Mouse (Mus musculus) hindbrain, postnatal 0 days (tissue): ENCODE results near the gene Apbb2. TPM values are rescaled to one million over a fixed set of nuclear protein-coding genes. Genes with fewer than 3 reads are reported as not detected.

Source experiments
- ATAC-seq: fragments of 200-750 bp; cut with Nextera tagmentation; 2 replicates; pipeline ENCODE4 v1.8.0; 2017; ENCODE audit warnings: mild to moderate bottlenecking, moderate TSS enrichment, moderate library complexity
- DNase-seq: peaks from one replicate; pipeline ENCODE4 v3.0.0-alpha.2; 2015; ENCODE audit warnings: low spot score
- H3K27ac ChIP-seq: fragments of 300-500 bp; sonication (generic); 2 replicates; pipeline ENCODE4 v1.5.1; 2014; ENCODE audit warnings: mild to moderate bottlenecking
- H3K27me3 ChIP-seq: fragments of 300-500 bp; sonication (generic); 2 replicates; pipeline ENCODE4 v1.6.1; 2014; ENCODE audit warnings: low read length, mixed read lengths; ENCODE audit not compliant: insufficient read depth
- H3K36me3 ChIP-seq: fragments of 300-500 bp; sonication (generic); 2 replicates; pipeline ENCODE4 v1.6.1; 2014; ENCODE audit warnings: low read length, mixed read lengths; ENCODE audit not compliant: insufficient read depth
- H3K4me1 ChIP-seq: fragments of 300-500 bp; sonication (generic); 2 replicates; pipeline ENCODE4 v1.6.1; 2014; ENCODE audit warnings: antibody characterized with exemption, low read length, mixed read lengths; ENCODE audit not compliant: insufficient read depth
- H3K4me2 ChIP-seq: fragments of 300-500 bp; sonication (generic); 2 replicates; pipeline ENCODE4 v1.6.1; 2014; ENCODE audit warnings: low read depth, mild to moderate bottlenecking, low read length, moderate library complexity, mixed read lengths
- H3K4me3 ChIP-seq: fragments of 300-500 bp; sonication (generic); 2 replicates; pipeline ENCODE4 v1.5.1; 2014; ENCODE audit warnings: low read length
- H3K9ac ChIP-seq: fragments of 300-500 bp; sonication (generic); replicated peaks from 2 replicates; pipeline ENCODE4 v1.6.1; 2014; ENCODE audit warnings: mild to moderate bottlenecking, low read length, moderate library complexity, mixed read lengths
- H3K9me3 ChIP-seq: fragments of 300-500 bp; sonication (generic); 2 replicates; pipeline ENCODE4 v1.6.1; 2016; ENCODE audit warnings: low read length, mixed read lengths
- CTCF ChIP-seq: IDR thresholded peaks from 2 replicates; pipeline ENCODE4 v1.5.1; 2016; ENCODE audit warnings: antibody characterized with exemption, control low read depth, low read depth
- WGBS: fragments of 180-500 bp; shearing (Covaris S2); extraction: QIAGEN DNeasy Blood & Tissue Kit; methylation state at CpG from one replicate; pipeline ENCODE4 v1.1.7; 2014; 5-methylcytosine and 5-hydroxymethylcytosine counted together
- polyA plus RNA-seq: library from polyadenylated mRNA; unstranded; fragments of >200 nt; fragmentation: Nextera tagmentation; extraction: Ambion mirVana; gene quantifications from 2 replicates; pipeline ENCODE4 v1.2.1, GENCODE M21; 2015
- total RNA-seq: library from RNA; depleted of rRNA; stranded (reverse); fragments of >200 nt; gene quantifications from 2 replicates; pipeline ENCODE4 v1.2.3, GENCODE M21; 2014

Gene Apbb2
- total and polyA plus RNA-seq, 2 experiments from 2014 or later = 72.1 to 76.9 TPM

GRCm38 (mm10) chr5:66398530-66399263, 219.9 kb downstream of the Apbb2 start:
- Histone ChIP-seq H3K9me3 (no peaks in the 10 kb centered on the region), H3K9ac (no peak overlapping the region), H3K27ac (no peak overlapping the region), H3K4me3 (no peak overlapping the region), H3K4me1 (no peaks in the 10 kb centered on the region), H3K4me2 (no peak overlapping the region), H3K27me3 (no peaks in the 10 kb centered on the region), H3K36me3 (no peaks in the 10 kb centered on the region)
- no peak for ATAC-seq
- no peak for DNase-seq
- 96% methylated on average over 5 of the region's 5 CpGs for WGBS
- no peak for TF ChIP-seq CTCF

DNA sequence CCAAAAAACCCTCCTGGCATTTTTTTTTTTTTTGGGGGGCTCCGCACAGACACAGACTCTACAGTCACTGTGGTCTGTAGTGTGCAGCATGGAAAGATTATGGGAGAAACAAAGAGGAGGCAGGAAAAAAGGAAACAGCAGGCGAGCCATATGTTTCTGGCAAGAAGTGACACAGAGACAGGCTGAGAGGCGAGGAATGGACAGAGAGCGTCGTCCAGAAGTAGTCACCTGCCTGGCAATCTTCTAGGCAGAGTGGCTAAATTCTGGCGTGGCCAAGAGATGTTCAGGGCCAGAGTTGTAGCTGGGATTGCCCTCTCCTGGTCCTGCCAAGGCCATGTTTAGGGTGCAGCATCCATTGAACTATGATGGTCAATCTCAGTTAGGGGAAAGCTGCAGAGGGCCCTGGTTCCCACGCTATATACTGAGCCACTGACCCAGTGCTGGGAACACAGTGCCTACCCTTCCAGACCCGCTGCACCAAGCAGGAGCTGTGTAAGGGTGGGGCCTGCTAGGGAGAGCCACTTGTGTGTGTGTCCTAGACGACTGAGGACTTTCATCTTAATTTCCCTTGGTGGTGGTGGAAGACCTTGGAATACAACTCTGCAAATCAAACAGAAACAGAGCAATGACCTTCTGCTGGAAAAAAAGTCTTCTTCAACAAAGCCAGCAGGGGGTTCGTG, 224.7 kb downstream of the Apbb2 start:
- Histone ChIP-seq H3K27ac (peak overlapping the region; percentile 11; the same call in 1 of the 2 replicates), H3K9ac (no peak overlapping the region), H3K9me3 (no peaks in the 10 kb centered on the region), H3K4me3 (no peak overlapping the region), H3K27me3 (no peaks in the 10 kb centered on the region), H3K4me1 (no peaks in the 10 kb centered on the region; the same call in 1 of the 2 replicates), H3K4me2 (no peak overlapping the region), H3K36me3 (no peaks in the 10 kb centered on the region)
- DNase-seq (no peak), ATAC-seq (no peak)
- 65% methylated on average over 10 of the region's 10 CpGs for WGBS
- no peak for TF ChIP-seq CTCF

DNA sequence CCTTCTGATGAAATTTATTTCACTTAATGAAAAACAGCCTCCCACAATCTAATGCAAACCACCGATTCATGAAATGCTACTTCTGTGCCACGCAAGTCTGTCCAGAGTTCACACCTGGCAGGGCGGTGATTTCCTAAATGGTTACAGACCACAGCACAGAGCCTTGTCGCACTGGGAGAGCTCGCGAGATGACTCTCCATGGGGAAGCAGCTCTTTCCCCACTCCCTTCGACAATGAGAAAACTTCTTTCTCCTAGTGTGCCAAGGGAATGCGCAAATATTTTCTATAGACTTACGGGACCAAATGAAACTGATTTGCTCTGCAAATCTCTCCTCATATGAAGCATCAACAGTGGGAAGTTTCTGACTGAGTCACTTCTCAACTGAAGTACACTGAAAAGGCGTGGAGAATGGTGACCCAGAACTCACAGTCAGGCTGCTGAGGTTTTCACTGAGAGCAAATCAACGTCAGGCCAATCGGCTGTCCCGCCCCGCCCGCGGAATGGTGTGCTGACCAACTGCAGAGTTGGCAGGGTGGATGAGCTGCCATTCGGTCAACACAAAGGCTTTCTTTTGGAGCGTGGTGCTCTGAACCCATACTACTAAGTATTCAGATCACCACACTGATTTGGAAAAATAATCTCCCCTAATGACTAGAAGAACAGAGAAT, 225.6 kb downstream of the Apbb2 start:
- TF ChIP-seq CTCF = no peak
- ATAC-seq = peak; percentile 66

GRCm38 (mm10) chr5:66391771-66392170, 226.8 kb downstream of the Apbb2 start:
- TF ChIP-seq CTCF = no peak
- no peaks in the 10 kb centered on the region for H3K27me3 ChIP-seq
- no peak overlapping the region for H3K4me2 ChIP-seq
- no peak overlapping the region for H3K4me3 ChIP-seq
- H3K36me3 ChIP-seq = no peaks in the 10 kb centered on the region
- H3K9me3 ChIP-seq = no peaks in the 10 kb centered on the region
- peak overlapping the region; percentile 11; the same call in 1 of the 2 replicates for H3K27ac ChIP-seq
- no peak for DNase-seq
- ATAC-seq = no peak
- H3K9ac ChIP-seq = no peak overlapping the region
- H3K4me1 ChIP-seq = no peaks in the 10 kb centered on the region; the same call in 1 of the 2 replicates
- 70% methylated on average over 11 of the region's 11 CpGs for WGBS

More for the DNA sequence above, 225.6 kb downstream of the Apbb2 start:
- Histone ChIP-seq H3K9ac (no peak overlapping the region), H3K4me3 (no peak overlapping the region), H3K4me1 (no peaks in the 10 kb centered on the region; the same call in 1 of the 2 replicates), H3K36me3 (no peaks in the 10 kb centered on the region), H3K27me3 (no peaks in the 10 kb centered on the region), H3K9me3 (no peaks in the 10 kb centered on the region), H3K27ac (no peak overlapping the region), H3K4me2 (no peak overlapping the region)
- WGBS = 45% methylated on average over 18 of the region's 18 CpGs
- DNase-seq = peak; percentile 67

GRCm38 (mm10) chr5:66391299-66391698, 227.3 kb downstream of the Apbb2 start:
- Histone ChIP-seq H3K27ac (no peak overlapping the region), H3K9ac (no peak overlapping the region)
- WGBS = 67% methylated on average over 5 of the region's 5 CpGs

GRCm38 (mm10) chr5:66390567-66390966, 228.0 kb downstream of the Apbb2 start:
- H3K4me1 ChIP-seq = no peaks in the 10 kb centered on the region; the same call in 1 of the 2 replicates
- peak; percentile 28 for DNase-seq
- no peak overlapping the region for H3K9ac ChIP-seq
- no peak overlapping the region for H3K4me2 ChIP-seq
- no peaks in the 10 kb centered on the region for H3K36me3 ChIP-seq
- peak; percentile 58 for TF ChIP-seq CTCF
- H3K27ac ChIP-seq = no peak overlapping the region
- no peaks in the 10 kb centered on the region for H3K27me3 ChIP-seq
- peak; percentile 10; the same call in 1 of the 2 replicates for ATAC-seq
- H3K9me3 ChIP-seq = no peaks in the 10 kb centered on the region
- H3K4me3 ChIP-seq = no peak overlapping the region
- WGBS = 76% methylated on average over 6 of the region's 6 CpGs

More at GRCm38 (mm10) chr5:66391299-66391698, 227.3 kb downstream of the Apbb2 start:
- no peaks in the 10 kb centered on the region for H3K36me3 ChIP-seq
- H3K4me1 ChIP-seq = no peaks in the 10 kb centered on the region; the same call in 1 of the 2 replicates
- no peak overlapping the region for H3K4me3 ChIP-seq
- no peak for TF ChIP-seq CTCF
- no peak overlapping the region for H3K4me2 ChIP-seq
- no peak for ATAC-seq
- no peaks in the 10 kb centered on the region for H3K27me3 ChIP-seq
- H3K9me3 ChIP-seq = no peaks in the 10 kb centered on the region
- DNase-seq = no peak
